Mouse (Mus musculus) adrenal gland, postnatal 36 days (tissue): Measurements from ENCODE around the gene Egfem1. TPM values are rescaled to one million over a fixed set of nuclear protein-coding genes. Genes with fewer than 3 reads are reported as not detected.

Experiments
- microRNA-seq: library from miRNA; unstranded; fragments of <30 nt; microRNA quantifications from one replicate; pipeline ENCODE4 v1.2.0, GENCODE M21; 2021
- total RNA-seq, 2 experiments: library from RNA; stranded (reverse); gene quantifications; 2 replicates each; pipeline ENCODE4 v1.2.3; 2021

Gene Egfem1
- total RNA-seq, 2 experiments from 2014 or later: 0.36 TPM; not detected in 1

Small RNA genes within 50 kb of the gene (microRNA-seq; reads per million reads assigned to microRNA genes)
- gene Mir21b (not detected), gene Mir551b (not detected)

Other genes starting within 250 kb of the Egfem1 start
- under 1 TPM in 1 of 2 experiments, not detected in 1; 0.13 TPM for gene Gm1527, start 189.4 kb upstream of the Egfem1 start, total RNA-seq